ENCODE assay signal across 7 mouse cellular contexts in genomic region chr4:135433086-135433442, GRCm38 (mm10). TPM values are rescaled to one million over a fixed set of nuclear protein-coding genes. Genes with fewer than 3 reads are reported as not detected.
DNase-seq lines count a peak whose midpoint lies in the region; ATAC-seq and TF ChIP-seq lines count a peak whose summit lies in the region.

No protein-coding gene starts in this region.

- TF ChIP-seq EP300 in liver, embryonic 14.5 days (IDR thresholded peaks at IDR 0.05; ENCODE audit: low read depth), result no peak

- no peak for TF ChIP-seq CTCF in liver, adult 2 months (IDR thresholded peaks at IDR 0.05; ENCODE audit: low read depth, low read length)
- TF ChIP-seq CTCF in liver, embryonic 14.5 days (IDR thresholded peaks at IDR 0.05; ENCODE audit: low read depth), result no peak

- peak overlapping the region; percentile 87 for H3K9ac ChIP-seq in liver, adult 2 months (ENCODE audit: low read depth, low read length)
- H3K9ac ChIP-seq in forebrain, embryonic 14.5 days (ENCODE audit: low read length), result peak overlapping the region; percentile 84
- peak overlapping the region; percentile 86 for H3K9ac ChIP-seq in liver, embryonic 14.5 days (replicated peaks)

- 35% methylated on average over 10 of the region's 10 CpGs for WGBS in liver, adult 2 months
- 5% methylated on average over 10 of the region's 10 CpGs for WGBS in forebrain, embryonic 14.5 days
- WGBS in liver, embryonic 14.5 days (ENCODE audit: insufficient replicate concordance), result 15% methylated on average over 10 of the region's 10 CpGs

- DNase-seq in liver, adult 2 months (ENCODE audit: extremely low read depth, low read depth, low spot score), result no peak
- DNase-seq in liver, result no peak
- DNase-seq in cerebellum, adult 18-20 months, result peak; percentile 48 to 53
- peak; percentile 24 for DNase-seq in forebrain, embryonic 14.5 days (ENCODE audit: low spot score)
- DNase-seq in liver, embryonic 14.5 days (ENCODE audit: low read depth in 3 of 3, low spot score in 3 of 3), result no peak
- no peak for DNase-seq in gastrocnemius, postnatal 14 days
- DNase-seq in spleen, adult 18-20 months, result no peak

- peak overlapping the region; percentile 83 for H3K4me3 ChIP-seq in liver, adult 2 months (ENCODE audit: insufficient read depth, low read depth, low read length)
- peak overlapping the region; percentile 68 for H3K4me3 ChIP-seq in forebrain, embryonic 14.5 days (ENCODE audit: low read depth, low read length)
- H3K4me3 ChIP-seq in liver, embryonic 14.5 days (ENCODE audit: insufficient read depth in 1 of 2, low read depth in 2 of 2, low read length in 2 of 2), result peak overlapping the region; percentile 57 to 81

- 0 out of 2 replicates have a peak, but pooled peaks have one; percentile 15 for ATAC-seq in forebrain, embryonic 14.5 days
- ATAC-seq in liver, embryonic 14.5 days (ENCODE audit: insufficient read depth), result no peak

- no peak for TF ChIP-seq POLR2A in liver, adult 2 months (IDR thresholded peaks at IDR 0.05; ENCODE audit: extremely low read depth, insufficient read depth, low read length)

- H3K27ac ChIP-seq in liver, adult 2 months (replicated peaks; ENCODE audit: insufficient read depth, low read depth, low read length), result no peak overlapping the region
- peak overlapping the region; percentile 44; the same call in 1 of the 2 replicates for H3K27ac ChIP-seq in forebrain, embryonic 14.5 days (ENCODE audit: low read depth, low read length)
- peak overlapping the region; percentile 53; the same call in 1 of the 2 replicates for H3K27ac ChIP-seq in liver, embryonic 14.5 days

- no peaks in the 10 kb centered on the region for H3K27me3 ChIP-seq in liver, adult 2 months (ENCODE audit: control insufficient read depth, insufficient read depth, low read length)
- H3K27me3 ChIP-seq in forebrain, embryonic 14.5 days (replicated peaks; ENCODE audit: control insufficient read depth, insufficient read depth, low read length), result no peaks in the 10 kb centered on the region
- no peaks in the 10 kb centered on the region for H3K27me3 ChIP-seq in liver, embryonic 14.5 days (ENCODE audit: control insufficient read depth, insufficient read depth, low read length)

- no peaks in the 10 kb centered on the region for H3K79me2 ChIP-seq in liver, adult 2 months (ENCODE audit: control insufficient read depth, insufficient read depth, low read length)

- intact Hi-C loops in gastrocnemius, postnatal 14 days (cut with DNase I; ENCODE audit: low total_unique reads), result no loop called here

- peak overlapping the region; percentile 86 for H3K4me2 ChIP-seq in forebrain, embryonic 14.5 days (ENCODE audit: low read length)
- peak overlapping the region; percentile 90 for H3K4me2 ChIP-seq in liver, embryonic 14.5 days (ENCODE audit: low read depth)

- H3K9me3 ChIP-seq in forebrain, embryonic 14.5 days (replicated peaks; ENCODE audit: control insufficient read depth, low read length), result no peaks in the 10 kb centered on the region
- H3K9me3 ChIP-seq in liver, embryonic 14.5 days (ENCODE audit: control insufficient read depth, low read length), result no peaks in the 10 kb centered on the region

- no peaks in the 10 kb centered on the region for H3K36me3 ChIP-seq in liver, adult 2 months (ENCODE audit: control insufficient read depth, insufficient read depth, low read length)
- H3K36me3 ChIP-seq in forebrain, embryonic 14.5 days (ENCODE audit: control insufficient read depth, insufficient read depth, low read length), result no peaks in the 10 kb centered on the region
- H3K36me3 ChIP-seq in liver, embryonic 14.5 days (replicated peaks; ENCODE audit: control insufficient read depth, insufficient read depth, low read depth), result no peaks in the 10 kb centered on the region

- peaks cover 2% of the 10 kb centered on the region; the same call in 1 of the 2 replicates for H3K4me1 ChIP-seq in liver, adult 2 months (ENCODE audit: control insufficient read depth, insufficient read depth, low read length)
- H3K4me1 ChIP-seq in forebrain, embryonic 14.5 days (ENCODE audit: control insufficient read depth, insufficient read depth, low read length), result peaks cover 11% of the 10 kb centered on the region; the same call in 1 of the 2 replicates
- H3K4me1 ChIP-seq in liver, embryonic 14.5 days (replicated peaks; ENCODE audit: control insufficient read depth in 2 of 2, insufficient read depth in 2 of 2, low read length in 1 of 2), result peaks cover 9 to 24% of the 10 kb centered on the region in 2 experiments

RNA-seq across cellular contexts. Expression of gene Rcan3, which starts 0.6 kb away (rescaled TPM):
- total RNA-seq in liver, adult 2 months (2014; rRNA removed), result 1.1 and 1.7 TPM in 2 replicates
- polyA plus RNA-seq in liver, adult 2 months (2012; rRNA removed), result 1.5 and 1.8 TPM in 2 replicates
- 17.7 and 27.5 TPM in 2 replicates for polyA plus RNA-seq in forebrain, embryonic 14.5 days (2014; fragmentation: Nextera tagmentation; extraction: Ambion mirVana)
- 1.7 and 2.2 TPM in 2 replicates for polyA plus RNA-seq in liver, embryonic 14.5 days (2012; rRNA removed)
- 2.8 and 3.1 TPM in 2 replicates for polyA plus RNA-seq in liver, embryonic 14.5 days (2014; fragmentation: Nextera tagmentation; extraction: Ambion mirVana)
- total RNA-seq in gastrocnemius, postnatal 14 days (2021), result 1 to 10 TPM; 6.1 to 6.7 TPM

RNA-seq across cellular contexts. Expression of gene Ncmap, which starts 35.0 kb away (rescaled TPM):
- 0.60 and 3.7 TPM in 2 replicates for total RNA-seq in liver, adult 2 months (2014; rRNA removed)
- polyA plus RNA-seq in liver, adult 2 months (2012; rRNA removed), result 2.8 and 3.6 TPM in 2 replicates
- polyA plus RNA-seq in forebrain, embryonic 14.5 days (2014; fragmentation: Nextera tagmentation; extraction: Ambion mirVana), result 0.41 and 0.49 TPM in 2 replicates
- polyA plus RNA-seq in liver, embryonic 14.5 days (2012; rRNA removed), result 0.04 and 0.08 TPM in 2 replicates
- polyA plus RNA-seq in liver, embryonic 14.5 days (2014; fragmentation: Nextera tagmentation; extraction: Ambion mirVana), result 0.06 TPM in 1 of 2 replicates, not detected in the other
- 10 to 100 TPM in 1 of 2 experiments, 1 to 10 TPM in 1; 5.6 to 19.2 TPM for total RNA-seq in gastrocnemius, postnatal 14 days (2021)

Comparison
In these comparisons a context has a peak if more than half of its experiments do, and no peak if none do; other contexts are left out.
1. DNase-seq: peak in cerebellum, adult 18-20 months (2 of 2) and forebrain, embryonic 14.5 days (single experiment); none in liver, adult 2 months (single experiment), liver (single experiment), liver, embryonic 14.5 days (0 of 3), gastrocnemius, postnatal 14 days (single experiment) and spleen, adult 18-20 months (0 of 2).
2. Peak in every context shown above with its lines, with median percentiles within 50 percentile points of each other: H3K4me3 ChIP-seq and H3K9ac ChIP-seq.